Mouse (Mus musculus) monocyte, adult 5-6 weeks (primary cell): ENCODE results near the gene Gm20431. TPM values are rescaled to one million over a fixed set of nuclear protein-coding genes. Genes with fewer than 3 reads are reported as not detected.

Experiments used
- ATAC-seq: fragments of 153-309, 156-312 bp; replicated peaks from 2 replicates; pipeline ENCODE4 v1.8.0; 2017; ENCODE audit warnings: mild to moderate bottlenecking; ENCODE audit not compliant: low TSS enrichment, insufficient number of reproducible peaks, severe bottlenecking, poor library complexity, low FRiP score
- total RNA-seq: library from RNA; stranded (forward); fragments of 200-1000, 200-491, 200-594 nt; gene quantifications from 3 replicates; pipeline ENCODE4 v1.2.3, GENCODE M21; 2017

Gene Gm20431
- total RNA-seq, 1 experiment from 2014 or later = not detected

GRCm38 (mm10) chr2:167690219-167690961 lies 29.1 kb upstream of the Gm20431 start:
- ATAC-seq = no peak

- no peak for ATAC-seq
Observed at GRCm38 (mm10) chr2:167689501-167690218, 28.4 kb upstream of the Gm20431 start, which contains the start of gene Tmem189. Gene Tmem189, minus strand, starts transcription at chr2:167689822.

- no peak for ATAC-seq
Observed at GRCm38 (mm10) chr2:167688498-167689451, 27.5 kb upstream of the Gm20431 start, which contains the start of gene Cebpb. Gene Cebpb, plus strand, starts transcription at chr2:167688915.

- peak; percentile 9; the same call in 1 of the 2 replicates for ATAC-seq
Observed at GRCm38 (mm10) chr2:167688126-167688497, 26.8 kb upstream of the Gm20431 start.

- ATAC-seq = peak; percentile 33
Observed at GRCm38 (mm10) chr2:167687651-167688101, 26.4 kb upstream of the Gm20431 start.

GRCm38 (mm10) chr2:167687250-167687586 lies 25.9 kb upstream of the Gm20431 start:
- no peak for ATAC-seq

GRCm38 (mm10) chr2:167686382-167687249 lies 25.3 kb upstream of the Gm20431 start:
- ATAC-seq = peak; percentile 8; the same call in 1 of the 2 replicates

GRCm38 (mm10) chr2:167685865-167686264 lies 24.6 kb upstream of the Gm20431 start:
- ATAC-seq = no peak

GRCm38 (mm10) chr2:167685137-167685536 lies 23.8 kb upstream of the Gm20431 start:
- ATAC-seq = peak; percentile 27

GRCm38 (mm10) chr2:167683721-167684120 lies 22.4 kb upstream of the Gm20431 start:
- no peak for ATAC-seq

GRCm38 (mm10) chr2:167680657-167681056 lies 19.4 kb upstream of the Gm20431 start:
- ATAC-seq = no peak

GRCm38 (mm10) chr2:167679902-167680430 lies 18.7 kb upstream of the Gm20431 start:
- ATAC-seq = peak; percentile 72

GRCm38 (mm10) chr2:167678600-167678999 lies 17.3 kb upstream of the Gm20431 start:
- ATAC-seq = no peak

GRCm38 (mm10) chr2:167675120-167675909 lies 14.0 kb upstream of the Gm20431 start:
- ATAC-seq = no peak

GRCm38 (mm10) chr2:167672212-167672685 lies 11.0 kb upstream of the Gm20431 start:
- 0 out of 2 replicates have a peak, but pooled peaks have one; percentile 21 for ATAC-seq

GRCm38 (mm10) chr2:167671101-167671633 lies 9.9 kb upstream of the Gm20431 start:
- ATAC-seq = no peak

- no peak for ATAC-seq
Observed at GRCm38 (mm10) chr2:167669398-167669797, 8.1 kb upstream of the Gm20431 start.
